Mouse (Mus musculus) brain, embryonic 14.5 days (tissue): Measurements from ENCODE around the gene Mdga1. TPM values are rescaled to one million over a fixed set of nuclear protein-coding genes. Genes with fewer than 3 reads are reported as not detected.

Source experiments
- DNase-seq: peaks from one replicate; pipeline ENCODE4 v3.0.0-alpha.2; 2011; ENCODE audit warnings: low read depth
- CTCF ChIP-seq: fragments of 200-500 bp; IDR thresholded peaks from 2 replicates; pipeline ENCODE4 v1.5.1; 2012; ENCODE audit warnings: inconsistent platforms, mild to moderate bottlenecking, moderate library complexity, borderline replicate concordance; ENCODE audit not compliant: insufficient read depth, insufficient read length; ENCODE audit errors: extremely low read depth
- POLR2A ChIP-seq: fragments of 200-500 bp; IDR thresholded peaks from 2 replicates; pipeline ENCODE4 v1.6.1; 2012; ENCODE audit warnings: mild to moderate bottlenecking, inconsistent platforms, borderline replicate concordance; ENCODE audit not compliant: poor library complexity, insufficient read depth, insufficient read length, severe bottlenecking; ENCODE audit errors: extremely low read depth
- polyA plus RNA-seq: library from polyadenylated mRNA; depleted of rRNA; stranded (reverse); fragments of >200 nt; gene quantifications from 2 replicates; pipeline ENCODE4 v1.2.3, GENCODE M21; 2012

The Mdga1 gene
- polyA plus RNA-seq, 1 experiment: 58.9 TPM

GRCm38 (mm10) chr17:29849436-29849797 lies 120.5 kb downstream of the Mdga1 start:
- DNase-seq: no peak

GRCm38 (mm10) chr17:29848793-29849435 lies 121.0 kb downstream of the Mdga1 start:
- TF ChIP-seq CTCF (peak; percentile 79), POLR2A (no peak)
- peak; percentile 63 for DNase-seq

More at GRCm38 (mm10) chr17:29849436-29849797, 120.5 kb downstream of the Mdga1 start:
- TF ChIP-seq CTCF (no peak), POLR2A (no peak)

- no peak for TF ChIP-seq POLR2A
- no peak for TF ChIP-seq CTCF
- no peak for DNase-seq
These were observed 122.6 kb downstream of the Mdga1 start for GRCm38 (mm10) chr17:29847291-29847690.

- DNase-seq: no peak
- TF ChIP-seq POLR2A: no peak
- no peak for TF ChIP-seq CTCF
These were observed 123.6 kb downstream of the Mdga1 start for GRCm38 (mm10) chr17:29846284-29846683.

GRCm38 (mm10) chr17:29844949-29845348 lies 124.9 kb downstream of the Mdga1 start:
- DNase-seq: no peak
- TF ChIP-seq POLR2A (no peak), CTCF (no peak)

GRCm38 (mm10) chr17:29843419-29844162 lies 126.3 kb downstream of the Mdga1 start:
- DNase-seq: peak; percentile 49
- TF ChIP-seq POLR2A (no peak), CTCF (no peak)

- peak; percentile 63 for DNase-seq
- TF ChIP-seq POLR2A (no peak), CTCF (no peak)
These were observed 127.9 kb downstream of the Mdga1 start for GRCm38 (mm10) chr17:29841781-29842690.

- DNase-seq: peak; percentile 68
- TF ChIP-seq CTCF: no peak
- no peak for TF ChIP-seq POLR2A
These were observed 131.9 kb downstream of the Mdga1 start for GRCm38 (mm10) chr17:29838029-29838428.

- DNase-seq: no peak
- TF ChIP-seq CTCF (no peak), POLR2A (no peak)
These were observed 132.4 kb downstream of the Mdga1 start for GRCm38 (mm10) chr17:29837441-29837840.

GRCm38 (mm10) chr17:29834768-29835167 lies 135.1 kb downstream of the Mdga1 start:
- TF ChIP-seq POLR2A: no peak
- TF ChIP-seq CTCF: no peak

GRCm38 (mm10) chr17:29834333-29834732 lies 135.6 kb downstream of the Mdga1 start:
- TF ChIP-seq CTCF: no peak
- no peak for TF ChIP-seq POLR2A
- peak; percentile 78 for DNase-seq

More at GRCm38 (mm10) chr17:29834768-29835167, 135.1 kb downstream of the Mdga1 start:
- peak; percentile 89 for DNase-seq

- TF ChIP-seq POLR2A (no peak), CTCF (no peak)
- DNase-seq: no peak
These were observed 138.2 kb downstream of the Mdga1 start for GRCm38 (mm10) chr17:29831696-29832095.

- TF ChIP-seq POLR2A (no peak), CTCF (no peak)
- no peak for DNase-seq
These were observed 140.8 kb downstream of the Mdga1 start for GRCm38 (mm10) chr17:29829136-29829535.
